Mouse (Mus musculus) forebrain, postnatal 0 days (tissue): Measurements from ENCODE around the gene Lrrc49. TPM values are rescaled to one million over a fixed set of nuclear protein-coding genes. Genes with fewer than 3 reads are reported as not detected.

Experiments used
- ATAC-seq: fragments of 200-750 bp; cut with Nextera tagmentation; 2 replicates; pipeline ENCODE4 v1.8.0; 2017; ENCODE audit warnings: mild to moderate bottlenecking, moderate library complexity
- DNase-seq: peaks from one replicate; pipeline ENCODE4 v3.0.0-alpha.2; 2015
- H3K27ac ChIP-seq: fragments of 300-500 bp; sonication (generic); 2 replicates; pipeline ENCODE4 v1.5.1; 2014; ENCODE audit warnings: low read depth, mild to moderate bottlenecking, antibody characterized with exemption, low read length, moderate library complexity, mixed read lengths
- H3K27me3 ChIP-seq: fragments of 300-500 bp; sonication (generic); 2 replicates; pipeline ENCODE4 v1.6.1; 2014; ENCODE audit warnings: mild to moderate bottlenecking, low read length, mixed read lengths; ENCODE audit not compliant: insufficient read depth
- H3K36me3 ChIP-seq: fragments of 300-500 bp; sonication (generic); 2 replicates; pipeline ENCODE4 v1.6.1; 2014; ENCODE audit warnings: mild to moderate bottlenecking, moderate library complexity; ENCODE audit not compliant: insufficient read depth
- H3K4me1 ChIP-seq: fragments of 300-500 bp; sonication (generic); 2 replicates; pipeline ENCODE4 v1.6.1; 2014; ENCODE audit warnings: antibody characterized with exemption; ENCODE audit not compliant: insufficient read depth
- H3K4me2 ChIP-seq: fragments of 300-500 bp; sonication (generic); 2 replicates; pipeline ENCODE4 v1.6.1; 2014; ENCODE audit warnings: low read depth, mild to moderate bottlenecking, moderate library complexity
- H3K4me3 ChIP-seq: fragments of 300-500 bp; sonication (generic); 2 replicates; pipeline ENCODE4 v1.5.1; 2014; ENCODE audit warnings: low read depth, low read length, mixed read lengths
- H3K9ac ChIP-seq: fragments of 300-500 bp; sonication (generic); 2 replicates; pipeline ENCODE4 v1.6.1; 2014; ENCODE audit warnings: mild to moderate bottlenecking
- H3K9me3 ChIP-seq: fragments of 300-500 bp; sonication (generic); 2 replicates; pipeline ENCODE4 v1.6.1; 2016; ENCODE audit warnings: low read length
- CTCF ChIP-seq: sonication (generic); IDR thresholded peaks from 2 replicates; pipeline ENCODE4 v1.5.1; 2016; ENCODE audit warnings: antibody characterized with exemption, control low read depth, low read depth
- WGBS: fragments of 180-500 bp; shearing (Covaris S2); extraction: QIAGEN DNeasy Blood & Tissue Kit; methylation state at CpG from one replicate; pipeline ENCODE4 v1.1.7; 2014; 5-methylcytosine and 5-hydroxymethylcytosine counted together
- polyA plus RNA-seq: library from polyadenylated mRNA; unstranded; fragments of >200 nt; fragmentation: Nextera tagmentation; extraction: Ambion mirVana; gene quantifications from 2 replicates; pipeline ENCODE4 v1.2.1, GENCODE M21; 2015
- total RNA-seq: library from RNA; depleted of rRNA; stranded (reverse); fragments of >200 nt; gene quantifications from 2 replicates; pipeline ENCODE4 v1.2.3, GENCODE M21; 2014

The Lrrc49 gene
- total and polyA plus RNA-seq, 2 experiments from 2014 or later, result 69.6 to 85.6 TPM

DNA sequence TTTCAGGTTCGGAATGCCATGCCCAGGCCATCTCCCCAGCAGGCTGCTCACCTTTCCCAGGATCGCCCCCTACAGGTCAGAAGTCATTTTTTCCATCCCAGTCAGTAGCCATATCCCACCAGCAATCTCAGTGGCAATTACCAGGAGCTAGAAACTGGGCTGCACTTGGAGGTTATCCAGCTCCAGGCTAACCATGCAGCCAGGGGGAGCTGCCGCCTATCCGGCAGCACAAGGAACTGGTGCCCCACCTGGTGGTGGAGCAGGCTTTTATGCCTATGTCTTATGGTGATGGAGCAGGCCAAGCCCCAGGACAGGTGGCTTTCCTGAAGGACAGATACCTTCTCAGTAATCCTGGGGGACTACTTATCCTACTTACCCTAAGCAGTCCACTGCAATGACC lies 139.8 kb downstream of the Lrrc49 start:
- TF ChIP-seq CTCF, result peak; percentile 70
- Histone ChIP-seq H3K9ac (no peak overlapping the region), H3K4me2 (no peak overlapping the region), H3K9me3 (no peaks in the 10 kb centered on the region), H3K4me1 (no peaks in the 10 kb centered on the region), H3K36me3 (no peaks in the 10 kb centered on the region), H3K27me3 (no peaks in the 10 kb centered on the region), H3K27ac (no peak overlapping the region), H3K4me3 (no peak overlapping the region)
- DNase-seq, result peak; percentile 51
- ATAC-seq, result no peak
- 29% methylated on average over 4 of the region's 4 CpGs for WGBS

DNA sequence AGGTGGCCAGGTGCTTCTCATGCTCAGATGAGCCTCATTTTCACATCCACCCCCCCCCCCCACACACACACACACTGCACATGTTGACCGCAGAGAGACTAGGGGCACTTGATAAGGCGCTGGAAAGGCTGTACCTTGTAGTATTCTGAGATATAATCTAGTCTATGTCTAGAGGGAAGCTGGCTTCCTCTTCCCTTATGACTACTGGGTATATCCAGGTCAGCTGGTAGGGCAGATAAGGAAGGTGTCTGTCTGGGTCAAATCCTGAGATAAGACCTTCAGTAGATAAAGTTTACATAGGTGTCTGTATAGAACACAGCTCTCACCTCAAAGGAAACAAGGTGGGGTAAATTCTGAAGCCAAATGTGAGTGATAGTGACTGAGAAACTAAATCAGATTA lies 141.8 kb downstream of the Lrrc49 start:
- Histone ChIP-seq H3K4me1 (no peaks in the 10 kb centered on the region), H3K9ac (no peak overlapping the region), H3K9me3 (no peaks in the 10 kb centered on the region), H3K27ac (no peak overlapping the region), H3K27me3 (no peaks in the 10 kb centered on the region), H3K4me3 (no peak overlapping the region), H3K36me3 (no peaks in the 10 kb centered on the region), H3K4me2 (no peak overlapping the region)
- TF ChIP-seq CTCF, result no peak
- ATAC-seq, result no peak
- WGBS, result 92% methylated on average over 2 of the region's 2 CpGs
- no peak for DNase-seq

DNA sequence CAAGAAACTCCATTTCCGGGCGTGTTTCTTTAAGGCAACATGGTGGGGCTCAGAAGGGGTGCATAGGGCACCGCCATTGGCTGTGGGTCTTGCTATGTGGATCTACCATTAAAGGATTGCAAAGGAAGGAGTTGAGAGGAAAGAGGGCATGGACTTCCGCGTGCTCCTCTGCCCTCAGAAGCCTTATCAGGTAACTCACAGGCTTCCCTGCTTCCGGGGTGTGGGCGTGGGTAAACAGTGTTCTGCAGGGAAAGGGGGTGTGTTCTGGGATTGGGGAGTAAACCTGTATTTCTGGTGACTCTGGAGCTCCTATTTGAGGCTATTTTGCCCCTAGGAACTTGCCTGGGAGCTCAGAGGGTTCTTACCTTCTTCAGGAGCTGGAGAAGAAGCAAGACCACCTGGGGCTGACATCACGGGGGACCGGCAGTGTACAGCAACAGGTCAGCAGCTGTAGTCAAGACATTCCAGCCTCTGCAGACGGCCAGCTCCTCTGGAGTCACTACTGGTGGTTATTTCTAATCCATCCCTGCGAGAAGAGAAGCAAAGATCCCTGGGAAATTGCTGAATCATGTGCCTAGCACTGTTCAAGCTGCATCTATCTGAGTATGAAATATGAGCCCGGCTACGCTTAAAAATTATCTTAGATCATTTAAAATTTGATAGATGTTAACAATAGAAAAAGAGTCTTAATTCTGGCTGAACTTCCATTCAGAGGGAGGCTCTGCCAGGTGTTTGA lies 142.4 kb downstream of the Lrrc49 start:
- no peak for DNase-seq
- H3K4me1 ChIP-seq, result no peaks in the 10 kb centered on the region
- H3K9me3 ChIP-seq, result no peaks in the 10 kb centered on the region
- no peak overlapping the region for H3K9ac ChIP-seq
- no peaks in the 10 kb centered on the region for H3K27me3 ChIP-seq
- WGBS, result 80% methylated on average over 13 of the region's 13 CpGs
- H3K27ac ChIP-seq, result no peak overlapping the region
- ATAC-seq, result no peak
- H3K36me3 ChIP-seq, result no peaks in the 10 kb centered on the region
- no peak for TF ChIP-seq CTCF
- H3K4me2 ChIP-seq, result no peak overlapping the region
- no peak overlapping the region for H3K4me3 ChIP-seq

DNA sequence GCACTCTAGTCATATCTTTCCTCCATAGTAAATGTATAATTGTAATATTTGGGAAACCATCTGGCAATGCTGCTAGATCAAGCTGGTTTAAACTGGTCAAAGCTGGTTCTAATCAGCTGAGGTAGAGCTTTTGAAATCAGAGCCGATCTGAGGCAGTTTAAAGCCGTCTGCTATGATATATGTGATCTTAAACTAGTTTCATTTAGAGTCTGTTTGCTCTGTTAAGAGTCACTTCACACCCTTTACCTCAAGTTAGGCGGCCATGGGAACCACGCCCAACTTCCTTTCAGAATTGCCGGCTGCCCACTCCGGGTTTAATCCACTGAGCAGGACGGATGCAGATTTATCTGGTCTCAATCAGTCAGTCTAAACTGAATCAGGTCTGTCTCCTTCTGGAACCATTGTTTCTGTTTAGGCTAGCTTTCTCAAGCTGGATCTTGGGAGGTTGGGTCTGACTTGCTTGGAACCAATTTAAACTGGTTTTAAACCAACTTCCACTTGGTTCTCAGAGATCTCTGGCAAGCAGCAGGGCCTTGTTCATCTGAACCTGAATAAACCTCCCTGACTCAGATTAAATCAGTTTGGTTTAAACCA lies 144.4 kb downstream of the Lrrc49 start:
- ATAC-seq (no peak), DNase-seq (no peak)
- H3K9me3 ChIP-seq, result no peaks in the 10 kb centered on the region
- H3K27me3 ChIP-seq, result no peaks in the 10 kb centered on the region
- no peaks in the 10 kb centered on the region for H3K4me1 ChIP-seq
- H3K9ac ChIP-seq, result no peak overlapping the region
- no peak for TF ChIP-seq CTCF
- H3K27ac ChIP-seq, result no peak overlapping the region
- H3K36me3 ChIP-seq, result no peaks in the 10 kb centered on the region
- no peak overlapping the region for H3K4me2 ChIP-seq
- no peak overlapping the region for H3K4me3 ChIP-seq
- WGBS, result 86% methylated on average over 7 of the region's 7 CpGs

DNA sequence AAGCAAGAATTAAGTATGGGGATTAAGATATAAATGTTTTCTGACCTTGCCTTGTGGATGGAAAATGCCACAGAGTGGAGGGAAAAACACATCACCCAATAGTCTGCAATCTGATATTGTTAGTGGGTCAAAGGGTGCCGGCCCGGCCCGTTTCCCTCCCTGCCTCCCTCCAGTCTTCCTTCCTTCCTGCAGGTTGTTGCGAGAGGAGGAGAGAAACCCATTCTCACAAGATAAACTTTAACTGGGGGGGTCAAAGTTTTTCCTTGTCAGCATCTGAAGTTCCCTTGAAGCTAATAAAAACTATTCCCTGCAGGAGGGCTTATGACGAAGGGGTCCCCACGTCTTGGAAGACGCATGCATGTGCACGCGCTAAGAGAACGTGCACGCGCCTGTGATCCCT lies 157.6 kb downstream of the Lrrc49 start:
- WGBS, result 90% methylated on average over 12 of the region's 12 CpGs
- H3K4me3 ChIP-seq, result no peak overlapping the region
- H3K9me3 ChIP-seq, result no peaks in the 10 kb centered on the region
- no peak overlapping the region for H3K4me2 ChIP-seq
- H3K36me3 ChIP-seq, result no peaks in the 10 kb centered on the region
- no peak overlapping the region for H3K9ac ChIP-seq
- ATAC-seq, result no peak
- TF ChIP-seq CTCF, result no peak
- no peaks in the 10 kb centered on the region for H3K27me3 ChIP-seq
- DNase-seq, result no peak
- no peak overlapping the region for H3K27ac ChIP-seq
- H3K4me1 ChIP-seq, result no peaks in the 10 kb centered on the region

DNA sequence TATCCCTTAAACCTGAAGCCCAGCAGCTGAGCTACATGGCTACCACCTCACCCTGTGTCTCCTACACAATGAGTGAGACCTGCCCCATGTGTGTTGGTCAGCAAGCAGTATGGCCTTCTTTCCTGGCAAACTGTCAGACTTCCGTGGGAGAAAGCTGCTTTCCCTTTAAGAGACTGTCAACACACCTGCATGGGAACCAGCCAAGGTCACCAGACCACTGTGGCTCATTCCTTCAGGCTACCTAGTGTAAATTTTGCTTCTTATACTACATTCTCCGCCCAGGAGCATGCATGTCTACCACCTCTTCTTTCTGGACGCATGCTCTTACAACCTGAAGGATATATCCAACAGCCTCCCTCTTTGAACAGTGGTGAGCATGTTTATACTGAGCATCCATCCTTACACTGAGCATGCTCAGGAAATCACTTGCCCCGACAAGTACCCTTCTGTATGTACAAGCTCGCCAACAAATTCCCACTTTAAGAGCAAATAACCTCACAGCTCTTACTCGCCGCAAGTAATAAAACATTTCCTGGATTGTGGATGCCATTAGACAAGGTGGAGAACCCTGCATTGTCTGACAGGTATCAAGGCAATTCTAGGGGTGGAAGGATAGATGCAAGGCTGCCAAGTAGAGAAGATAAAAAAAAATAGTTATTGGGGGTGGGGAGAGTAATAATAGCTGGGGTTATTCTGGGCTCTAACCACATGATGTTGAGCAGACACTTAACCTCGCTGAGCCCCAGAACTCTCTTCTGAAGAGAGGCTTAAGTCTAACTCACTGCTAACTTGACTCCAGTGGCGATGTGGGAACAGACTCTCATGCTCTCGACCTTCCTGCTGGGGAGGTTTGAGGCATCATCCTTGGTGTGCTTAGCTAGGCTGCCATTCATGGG lies 158.4 kb downstream of the Lrrc49 start:
- Histone ChIP-seq H3K4me3 (no peak overlapping the region), H3K9me3 (no peaks in the 10 kb centered on the region), H3K4me1 (no peaks in the 10 kb centered on the region), H3K9ac (no peak overlapping the region), H3K27me3 (no peaks in the 10 kb centered on the region), H3K36me3 (no peaks in the 10 kb centered on the region), H3K4me2 (no peak overlapping the region), H3K27ac (no peak overlapping the region)
- WGBS, result 88% methylated on average over 10 of the region's 10 CpGs
- ATAC-seq, result no peak
- no peak for DNase-seq
- TF ChIP-seq CTCF, result no peak

DNA sequence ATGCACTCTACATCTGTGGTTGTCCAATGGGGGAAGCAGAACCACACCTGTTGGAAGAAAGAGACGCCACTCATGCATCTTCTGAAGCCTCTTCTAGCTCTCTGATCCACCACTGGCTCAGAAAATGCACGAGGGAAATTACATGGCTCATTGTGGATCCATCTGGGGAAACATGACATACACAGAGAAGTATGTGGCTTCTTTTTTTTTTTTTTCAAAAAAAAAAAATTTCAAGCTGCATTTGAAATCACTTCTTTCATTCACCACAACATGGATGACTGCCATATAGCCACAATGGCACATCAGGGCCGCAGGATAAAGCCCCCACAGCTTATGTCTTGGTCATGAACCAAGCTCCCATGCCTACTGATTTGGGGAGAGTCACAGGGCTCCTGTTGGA lies 159.7 kb downstream of the Lrrc49 start:
- Histone ChIP-seq H3K4me1 (no peaks in the 10 kb centered on the region), H3K27me3 (no peaks in the 10 kb centered on the region), H3K4me2 (no peak overlapping the region), H3K36me3 (no peaks in the 10 kb centered on the region), H3K4me3 (no peak overlapping the region), H3K27ac (no peak overlapping the region), H3K9ac (no peak overlapping the region), H3K9me3 (no peaks in the 10 kb centered on the region)
- 52% methylated on average over 3 of the region's 3 CpGs for WGBS
- ATAC-seq, result no peak
- TF ChIP-seq CTCF, result no peak
- DNase-seq, result no peak
